Mouse (Mus musculus) heart, postnatal 0 days (tissue): Measurements from ENCODE around the gene Spint1. TPM values are rescaled to one million over a fixed set of nuclear protein-coding genes. Genes with fewer than 3 reads are reported as not detected.

Experiments
- ATAC-seq: fragments of 200-750 bp; cut with Nextera tagmentation; 2 replicates; pipeline ENCODE4 v1.8.0; 2017; ENCODE audit warnings: low read depth, moderate number of reproducible peaks, moderate library complexity; ENCODE audit not compliant: insufficient read depth
- DNase-seq: peaks from one replicate; pipeline ENCODE4 v3.0.0-alpha.2; 2016; ENCODE audit warnings: low spot score
- H3K27ac ChIP-seq: fragments of 300-500 bp; sonication (generic); 2 replicates; pipeline ENCODE4 v1.5.1; 2014; ENCODE audit warnings: low read depth, mild to moderate bottlenecking
- H3K27me3 ChIP-seq: fragments of 300-500 bp; sonication (generic); 2 replicates; pipeline ENCODE4 v1.6.1; 2014; ENCODE audit warnings: low read length, mixed read lengths; ENCODE audit not compliant: control insufficient read depth, insufficient read depth
- H3K36me3 ChIP-seq: fragments of 300-500 bp; sonication (generic); replicated peaks from 2 replicates; pipeline ENCODE4 v1.6.1; 2014; ENCODE audit warnings: low read length, mixed read lengths; ENCODE audit not compliant: control insufficient read depth, insufficient read depth
- H3K4me1 ChIP-seq: fragments of 300-500 bp; sonication (generic); 2 replicates; pipeline ENCODE4 v1.6.1; 2014; ENCODE audit warnings: antibody characterized with exemption; ENCODE audit not compliant: control insufficient read depth, insufficient read depth
- H3K4me2 ChIP-seq: fragments of 300-500 bp; sonication (generic); 2 replicates; pipeline ENCODE4 v1.6.1; 2014; ENCODE audit warnings: low read depth, mild to moderate bottlenecking, low read length, moderate library complexity
- H3K4me3 ChIP-seq: fragments of 300-500 bp; sonication (generic); 2 replicates; pipeline ENCODE4 v1.5.1; 2014; ENCODE audit warnings: low read depth, low read length
- H3K9ac ChIP-seq: fragments of 300-500 bp; sonication (generic); replicated peaks from 2 replicates; pipeline ENCODE4 v1.6.1; 2014; ENCODE audit warnings: low read depth, low read length, mixed read lengths
- H3K9me3 ChIP-seq: fragments of 300-500 bp; sonication (generic); replicated peaks from 2 replicates; pipeline ENCODE4 v1.6.1; 2016; ENCODE audit warnings: low read length; ENCODE audit not compliant: control insufficient read depth
- CTCF ChIP-seq: IDR thresholded peaks from 2 replicates; pipeline ENCODE4 v1.5.1; 2016; ENCODE audit warnings: antibody characterized with exemption, control low read depth, low read depth
- EP300 ChIP-seq: IDR thresholded peaks from 2 replicates; pipeline ENCODE4 v1.6.1; 2016; ENCODE audit warnings: antibody characterized with exemption, low read depth
- WGBS: fragments of 180-500 bp; shearing (Covaris S2); extraction: QIAGEN DNeasy Blood & Tissue Kit; methylation state at CpG from one replicate; pipeline ENCODE4 v1.1.7; 2014; 5-methylcytosine and 5-hydroxymethylcytosine counted together
- polyA plus RNA-seq: library from polyadenylated mRNA; unstranded; fragments of >200 nt; fragmentation: Nextera tagmentation; extraction: Ambion mirVana; gene quantifications from 2 replicates; pipeline ENCODE4 v1.2.1, GENCODE M21; 2015
- total RNA-seq: library from RNA; depleted of rRNA; stranded (reverse); fragments of >200 nt; gene quantifications from 2 replicates; pipeline ENCODE4 v1.2.3, GENCODE M21; 2014; ENCODE audit warnings: low replicate concordance; rRNA removed

Spint1 gene
- 11.6 and 11.7 TPM in 2 replicates for total RNA-seq
- 0.14 and 0.34 TPM in 2 replicates for polyA plus RNA-seq

DNA sequence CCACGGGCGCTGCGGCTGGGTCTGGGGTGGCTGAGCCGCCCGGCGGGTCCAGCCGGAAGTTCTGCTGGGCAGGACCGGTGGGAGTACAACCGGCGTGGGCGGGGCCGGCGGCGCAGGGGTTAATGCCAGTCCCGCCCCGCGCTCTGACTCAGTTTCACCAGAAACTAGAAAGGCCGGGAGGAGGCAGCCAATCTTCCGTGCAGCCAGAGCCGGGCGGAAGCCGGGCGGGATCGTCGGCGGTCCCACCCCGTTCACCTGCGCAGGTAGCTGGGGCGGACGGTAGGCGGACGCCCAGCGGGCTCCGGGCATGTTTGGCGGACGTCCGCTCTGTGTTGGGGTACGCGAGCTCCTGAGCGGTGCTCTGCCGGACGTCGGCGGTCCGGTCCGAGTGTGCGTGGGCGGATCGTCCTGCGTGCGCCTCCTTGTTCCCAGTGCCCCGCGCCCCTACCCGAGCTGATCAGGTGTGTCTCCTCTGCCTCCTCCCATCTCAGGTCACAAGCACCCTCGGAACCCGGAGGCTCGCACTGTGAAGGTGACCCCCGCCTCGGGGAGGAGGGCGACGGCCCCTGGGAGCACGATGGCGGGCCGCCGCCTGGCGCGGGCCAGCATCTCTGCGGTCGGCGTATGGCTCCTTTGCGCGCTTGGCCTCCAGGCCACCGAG lies at the start of gene Spint1:
Gene Spint1, plus strand, starts transcription at position 153 of the 661 bp plus-strand sequence.
- DNase-seq (no peak), ATAC-seq (no peak)
- peaks cover 48% of the 10 kb centered on the region for H3K27me3 ChIP-seq
- TF ChIP-seq EP300 = no peak
- TF ChIP-seq CTCF = no peak
- peak within 1 kb of the TSS; percentile 82 for H3K4me2 ChIP-seq
- no peaks in the 10 kb centered on the region for H3K36me3 ChIP-seq
- H3K9me3 ChIP-seq = no peaks in the 10 kb centered on the region
- peak within 1 kb of the TSS; percentile 54 for H3K4me3 ChIP-seq
- 0 out of 2 replicates have a peak within 1 kb of the TSS, but pooled peaks have one; percentile 30 for H3K9ac ChIP-seq
- under 1% methylated on average over 71 of the region's 73 CpGs for WGBS
- no peak within 1 kb of the TSS for H3K27ac ChIP-seq
- H3K4me1 ChIP-seq = peaks cover 7% of the 10 kb centered on the region; the same call in 1 of the 2 replicates

DNA sequence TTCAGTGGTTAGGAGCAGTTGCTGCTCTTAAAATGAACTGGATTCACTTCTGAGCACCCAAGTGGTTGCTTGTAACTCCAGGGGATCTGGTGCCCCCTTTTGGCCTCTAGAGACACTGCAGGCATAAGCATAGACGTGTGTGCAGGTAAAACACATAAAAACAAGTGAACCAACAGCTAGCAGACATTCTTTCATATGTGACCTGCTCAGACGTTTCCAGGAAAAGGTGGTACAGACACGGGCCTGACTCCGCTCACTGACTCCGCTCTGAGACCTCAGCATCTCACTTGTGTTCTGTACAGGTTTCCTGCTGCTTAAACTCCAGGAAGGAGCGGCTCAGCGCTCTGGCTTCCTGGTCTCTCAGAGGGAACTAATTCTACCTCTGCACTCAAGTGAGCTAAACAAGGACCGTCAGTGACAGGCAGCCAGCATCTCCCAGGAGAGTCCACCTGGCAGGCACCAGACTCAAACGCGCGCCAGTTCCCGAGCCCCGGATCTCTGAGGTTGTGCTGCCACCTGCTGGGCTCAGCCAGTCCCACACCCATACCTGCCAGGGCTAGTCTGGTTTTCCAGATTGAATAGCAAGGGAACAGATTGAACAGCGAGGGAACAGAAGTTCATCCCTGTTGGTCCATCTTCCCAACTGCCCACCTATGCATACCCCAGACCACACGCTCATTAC lies 48.0 kb upstream of the Spint1 start:
- peak overlapping the region; percentile 28 for H3K4me3 ChIP-seq
- WGBS = 7% methylated on average over 15 of the region's 15 CpGs
- H3K9me3 ChIP-seq = no peaks in the 10 kb centered on the region
- ATAC-seq (peak; percentile 85), DNase-seq (peak; percentile 51)
- no peak overlapping the region for H3K9ac ChIP-seq
- H3K27me3 ChIP-seq = no peaks in the 10 kb centered on the region
- peak overlapping the region; percentile 62 for H3K4me2 ChIP-seq
- no peaks in the 10 kb centered on the region; the same call in 1 of the 2 replicates for H3K36me3 ChIP-seq
- H3K4me1 ChIP-seq = peaks cover 3% of the 10 kb centered on the region; the same call in 1 of the 2 replicates
- no peak overlapping the region for H3K27ac ChIP-seq
- TF ChIP-seq CTCF (peak; percentile 89), EP300 (no peak)

DNA sequence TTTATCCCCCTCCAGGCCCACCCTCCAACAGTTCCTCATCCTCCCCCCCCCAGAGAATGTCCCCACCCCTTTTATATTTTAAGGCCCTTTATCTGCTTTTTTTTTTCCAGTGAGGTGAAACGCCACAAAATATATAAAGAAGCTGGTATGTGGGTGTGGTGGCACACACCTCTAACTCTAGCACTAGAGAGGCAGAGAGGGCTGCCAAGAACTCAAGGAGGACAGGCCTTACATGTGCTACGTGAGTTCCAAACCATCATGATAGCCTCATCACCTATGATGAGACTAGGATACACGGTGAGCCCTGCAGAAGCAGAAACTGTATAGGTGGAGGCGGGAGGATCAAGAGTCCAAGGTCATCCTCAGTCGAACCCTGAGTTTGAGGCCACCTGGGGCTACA lies 46.2 kb upstream of the Spint1 start:
- Histone ChIP-seq H3K4me2 (no peak overlapping the region), H3K9ac (no peak overlapping the region), H3K4me1 (peaks cover 7% of the 10 kb centered on the region), H3K9me3 (no peaks in the 10 kb centered on the region), H3K4me3 (no peak overlapping the region), H3K27me3 (no peaks in the 10 kb centered on the region), H3K27ac (no peak overlapping the region), H3K36me3 (no peaks in the 10 kb centered on the region)
- no peak for TF ChIP-seq EP300
- no peak for TF ChIP-seq CTCF
- no peak for ATAC-seq
- no peak for DNase-seq
- 62% methylated on average over 5 of the region's 5 CpGs for WGBS

DNA sequence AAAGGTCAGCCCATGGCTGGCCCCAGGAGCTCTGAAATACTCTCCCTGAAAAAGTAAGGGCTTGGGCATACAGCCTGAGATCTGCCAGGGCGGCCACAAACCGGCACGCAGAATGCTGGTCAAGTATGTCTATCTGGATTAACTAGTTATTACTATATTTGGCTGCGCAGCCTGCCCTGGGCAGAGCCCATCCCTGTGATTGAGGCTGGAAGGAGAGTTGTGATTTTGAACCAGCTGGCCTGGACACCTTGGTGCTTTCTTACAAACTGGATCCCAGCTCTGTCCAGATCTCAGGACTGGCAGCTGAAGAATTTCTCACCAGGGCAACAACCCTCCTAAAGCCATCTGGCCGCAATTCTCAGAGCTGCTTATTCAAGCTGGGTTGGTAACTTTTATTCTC lies 43.0 kb upstream of the Spint1 start:
- Histone ChIP-seq H3K4me3 (no peak overlapping the region), H3K9ac (no peak overlapping the region; the same call in 1 of the 2 replicates), H3K4me2 (no peak overlapping the region), H3K9me3 (no peaks in the 10 kb centered on the region), H3K27ac (peak overlapping the region; percentile 69), H3K36me3 (no peaks in the 10 kb centered on the region), H3K27me3 (no peaks in the 10 kb centered on the region), H3K4me1 (peaks cover 7% of the 10 kb centered on the region)
- no peak for DNase-seq
- TF ChIP-seq EP300 (no peak), CTCF (no peak)
- peak; percentile 57; the same call in 1 of the 2 replicates for ATAC-seq
- WGBS = 53% methylated on average over 5 of the region's 5 CpGs

DNA sequence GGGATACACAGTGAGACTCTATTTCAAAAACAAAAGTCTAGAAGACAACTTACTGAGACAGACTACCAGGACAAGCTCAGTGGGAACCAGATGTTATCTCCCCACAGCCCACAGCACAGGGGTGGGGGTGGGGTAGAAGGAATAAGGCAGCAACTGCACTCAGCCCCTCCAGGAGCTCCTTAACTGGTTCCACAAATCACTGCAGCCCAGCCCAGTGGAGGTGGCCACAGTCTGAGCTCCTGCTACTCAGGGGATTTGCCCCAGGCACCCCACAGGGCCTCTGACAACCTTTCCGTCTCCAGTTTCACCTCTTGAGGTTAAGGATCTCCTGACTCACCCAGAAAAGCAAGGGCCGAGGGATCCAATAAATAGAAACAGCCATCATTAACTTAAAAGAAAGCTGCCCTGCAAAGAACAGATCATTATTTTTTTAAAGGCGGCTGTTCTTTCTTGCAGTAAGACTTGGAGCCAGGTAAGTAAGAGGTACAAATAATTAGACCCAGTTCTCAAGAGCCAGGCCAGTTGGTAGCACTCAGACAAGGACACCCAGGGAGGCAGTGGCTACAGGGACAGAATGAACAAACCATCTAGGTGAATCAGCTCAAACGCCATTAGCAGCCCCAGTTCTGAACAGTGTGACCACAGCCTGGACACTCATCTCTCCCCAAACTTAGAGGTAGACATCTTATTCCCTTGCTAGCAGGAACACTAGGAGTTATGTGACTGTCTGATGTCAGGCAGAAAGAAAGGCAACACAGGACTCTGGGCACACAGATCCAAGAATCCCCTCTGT lies 40.6 kb upstream of the Spint1 start:
- DNase-seq (no peak), ATAC-seq (no peak)
- no peak overlapping the region for H3K4me3 ChIP-seq
- TF ChIP-seq CTCF (no peak), EP300 (no peak)
- no peaks in the 10 kb centered on the region for H3K36me3 ChIP-seq
- H3K4me1 ChIP-seq = peaks cover 7% of the 10 kb centered on the region
- no peaks in the 10 kb centered on the region for H3K9me3 ChIP-seq
- no peak overlapping the region for H3K4me2 ChIP-seq
- H3K27me3 ChIP-seq = no peaks in the 10 kb centered on the region
- no peak overlapping the region for H3K27ac ChIP-seq
- WGBS = 65% methylated on average over 4 of the region's 4 CpGs
- H3K9ac ChIP-seq = no peak overlapping the region
